Comparison of ENCODE assay signal across 11 mouse cellular contexts in genomic region chr16:34935514-34936338, GRCm38 (mm10).
DNase-seq lines count a peak whose midpoint lies in the region; ATAC-seq lines count a peak whose summit lies in the region.
"Had no signal": no experiment of that assay in that cellular context is flagged by ENCODE, and none has a peak within 500 bp of the region (broad histone marks: within the 10 kb centered on the region; RNA-seq: fewer than 3 reads in every experiment).

No protein-coding gene starts in this region.

- peaks cover 71% of the 10 kb centered on the region for H3K4me1 ChIP-seq in heart, embryonic 13.5 days
- peaks cover 58% of the 10 kb centered on the region for H3K4me1 ChIP-seq in intestine, embryonic 14.5 days (replicated peaks; ENCODE audit: control insufficient read depth, insufficient read depth, low read length)
- peaks cover 39% of the 10 kb centered on the region for H3K4me1 ChIP-seq in stomach, embryonic 15.5 days
- H3K4me1 ChIP-seq: midbrain, embryonic 15.5 days had no signal

- peaks cover 74% of the 10 kb centered on the region for H3K27me3 ChIP-seq in heart, embryonic 13.5 days (replicated peaks)
- H3K27me3 ChIP-seq in intestine, embryonic 14.5 days (replicated peaks; ENCODE audit: control insufficient read depth, insufficient read depth, low read length): no peaks in the 10 kb centered on the region
- no peaks in the 10 kb centered on the region for H3K27me3 ChIP-seq in stomach, embryonic 15.5 days (replicated peaks)
- H3K27me3 ChIP-seq: midbrain, embryonic 15.5 days had no signal

- no peak for DNase-seq in heart, adult 18-20 months
- peak; percentile 32 for DNase-seq in lung, postnatal 10 days
- no peak for DNase-seq in lung, postnatal 36 days
- DNase-seq in intestine, embryonic 14.5 days (ENCODE audit: low spot score): no peak
- DNase-seq in left cerebral cortex, postnatal 36 days (ENCODE audit: low spot score in 2 of 2): no peak
- no peak for DNase-seq in layer of hippocampus, adult 18-20 months (ENCODE audit: low spot score in 2 of 2)
- DNase-seq: adrenal gland, postnatal 10 days; cerebellum, adult 9-11 months had no signal

- no peak overlapping the region for H3K4me2 ChIP-seq in heart, embryonic 13.5 days
- no peak overlapping the region for H3K4me2 ChIP-seq in intestine, embryonic 14.5 days (ENCODE audit: low read length)
- H3K4me2 ChIP-seq in stomach, embryonic 15.5 days: no peak overlapping the region
- H3K4me2 ChIP-seq: midbrain, embryonic 15.5 days had no signal

- intact Hi-C loops in left cerebral cortex, postnatal 36 days (cut with DNase I): no loop called here

- peak overlapping the region; percentile 52 for H3K9ac ChIP-seq in heart, embryonic 13.5 days
- no peak overlapping the region for H3K9ac ChIP-seq in intestine, embryonic 14.5 days (ENCODE audit: low read length)
- no peak overlapping the region for H3K9ac ChIP-seq in stomach, embryonic 15.5 days
- H3K9ac ChIP-seq: midbrain, embryonic 15.5 days had no signal

- no peaks in the 10 kb centered on the region for H3K36me3 ChIP-seq in heart, embryonic 13.5 days
- peaks cover 13% of the 10 kb centered on the region for H3K36me3 ChIP-seq in intestine, embryonic 14.5 days (ENCODE audit: control insufficient read depth, insufficient read depth, low read length)
- H3K36me3 ChIP-seq in stomach, embryonic 15.5 days: no peaks in the 10 kb centered on the region
- H3K36me3 ChIP-seq: midbrain, embryonic 15.5 days had no signal

- no peak for ATAC-seq in heart, embryonic 13.5 days (ENCODE audit: extremely low read depth, insufficient number of reproducible peaks, low FRiP score, low TSS enrichment)
- no peak for ATAC-seq in intestine, embryonic 14.5 days (replicated peaks; ENCODE audit: low FRiP score, low TSS enrichment, low read depth)
- no peak for ATAC-seq in stomach, embryonic 15.5 days (ENCODE audit: insufficient read depth, low FRiP score, low read depth)
- ATAC-seq: midbrain, embryonic 15.5 days had no signal

- peak overlapping the region; percentile 38; the same call in 1 of the 2 replicates for H3K27ac ChIP-seq in heart, embryonic 13.5 days (replicated peaks)
- peak overlapping the region; percentile 49 for H3K27ac ChIP-seq in intestine, embryonic 14.5 days (ENCODE audit: low read depth)
- peak overlapping the region; percentile 72 for H3K27ac ChIP-seq in stomach, embryonic 15.5 days
- H3K27ac ChIP-seq: midbrain, embryonic 15.5 days had no signal

- no peaks in the 10 kb centered on the region for H3K9me3 ChIP-seq in heart, embryonic 13.5 days
- H3K9me3 ChIP-seq in intestine, embryonic 14.5 days (ENCODE audit: control insufficient read depth, low read length): no peaks in the 10 kb centered on the region
- no peaks in the 10 kb centered on the region for H3K9me3 ChIP-seq in stomach, embryonic 15.5 days
- H3K9me3 ChIP-seq: midbrain, embryonic 15.5 days had no signal

- WGBS in heart, embryonic 13.5 days: 56% methylated on average over 9 of the region's 9 CpGs
- 51% methylated on average over 9 of the region's 9 CpGs for WGBS in intestine, embryonic 14.5 days
- WGBS in stomach, embryonic 15.5 days: 44% methylated on average over 9 of the region's 9 CpGs

- H3K4me3 ChIP-seq in heart, embryonic 13.5 days: no peak overlapping the region
- H3K4me3 ChIP-seq in intestine, embryonic 14.5 days (ENCODE audit: low read depth, low read length): no peak overlapping the region
- no peak overlapping the region for H3K4me3 ChIP-seq in stomach, embryonic 15.5 days (replicated peaks)
- H3K4me3 ChIP-seq: midbrain, embryonic 15.5 days had no signal
